Mouse (Mus musculus) embryonic facial prominence, embryonic 15.5 days (tissue): Measurements from ENCODE around the gene Ak2. TPM values are rescaled to one million over a fixed set of nuclear protein-coding genes. Genes with fewer than 3 reads are reported as not detected.

Experiments
- ATAC-seq: fragments of 200-750 bp; cut with Nextera tagmentation; 2 replicates; pipeline ENCODE4 v1.8.0; 2017; ENCODE audit warnings: low read depth, moderate TSS enrichment; ENCODE audit not compliant: insufficient number of reproducible peaks, low FRiP score, low TSS enrichment
- H3K27ac ChIP-seq: fragments of 300-500 bp; sonication (generic); replicated peaks from 2 replicates; pipeline ENCODE4 v1.5.1; 2015; ENCODE audit warnings: mild to moderate bottlenecking, inconsistent platforms
- H3K27me3 ChIP-seq: fragments of 300-500 bp; sonication (generic); 2 replicates; pipeline ENCODE4 v1.6.1; 2015; ENCODE audit warnings: inconsistent platforms
- H3K36me3 ChIP-seq: fragments of 300-500 bp; sonication (generic); 2 replicates; pipeline ENCODE4 v1.6.1; 2015; ENCODE audit warnings: mild to moderate bottlenecking, inconsistent platforms
- H3K4me1 ChIP-seq: fragments of 300-500 bp; sonication (generic); 2 replicates; pipeline ENCODE4 v1.6.1; 2015; ENCODE audit warnings: inconsistent platforms
- H3K4me2 ChIP-seq: fragments of 300-500 bp; sonication (generic); replicated peaks from 2 replicates; pipeline ENCODE4 v1.6.1; 2015; ENCODE audit warnings: mild to moderate bottlenecking, inconsistent platforms
- H3K4me3 ChIP-seq: fragments of 300-500 bp; sonication (generic); replicated peaks from 2 replicates; pipeline ENCODE4 v1.5.1; 2015; ENCODE audit warnings: mild to moderate bottlenecking, inconsistent platforms
- H3K9ac ChIP-seq: fragments of 300-500 bp; sonication (generic); 2 replicates; pipeline ENCODE4 v1.6.1; 2015; ENCODE audit warnings: inconsistent platforms
- H3K9me3 ChIP-seq: fragments of 300-500 bp; sonication (generic); replicated peaks from 2 replicates; pipeline ENCODE4 v1.6.1; 2016; ENCODE audit warnings: inconsistent platforms
- WGBS: fragments of 180-500 bp; shearing (Covaris S2); methylation state at CpG from one replicate; pipeline ENCODE4 v1.1.7; 2015; 5-methylcytosine and 5-hydroxymethylcytosine counted together
- polyA plus RNA-seq: library from polyadenylated mRNA; unstranded; fragments of >200 nt; fragmentation: Nextera tagmentation; extraction: Ambion mirVana; gene quantifications from 2 replicates; pipeline ENCODE4 v1.2.1, GENCODE M21; 2015

Ak2 gene
- polyA plus RNA-seq, 1 experiment from 2014 or later: 196 TPM

GRCm38 (mm10) chr4:128993025-128993662 is 1.4 kb downstream of the Ak2 start:
- Histone ChIP-seq H3K4me1 (peaks cover 29% of the 10 kb centered on the region), H3K4me2 (peak overlapping the region; percentile 78), H3K9ac (peak overlapping the region; percentile 76), H3K27me3 (no peaks in the 10 kb centered on the region), H3K27ac (peak overlapping the region; percentile 81), H3K36me3 (0 out of 2 replicates have a peak, but pooled peaks cover 4% of the 10 kb centered on the region), H3K4me3 (peak overlapping the region; percentile 92), H3K9me3 (no peaks in the 10 kb centered on the region)
- WGBS: under 1% methylated on average over 49 of the region's 49 CpGs
- ATAC-seq: peak; percentile 99

- Histone ChIP-seq H3K4me1 (peaks cover 34% of the 10 kb centered on the region), H3K4me3 (peak overlapping the region; percentile 92), H3K27me3 (no peaks in the 10 kb centered on the region), H3K9ac (peak overlapping the region; percentile 76), H3K36me3 (0 out of 2 replicates have a peak, but pooled peaks cover 4% of the 10 kb centered on the region), H3K4me2 (peak overlapping the region; percentile 78), H3K9me3 (no peaks in the 10 kb centered on the region), H3K27ac (peak overlapping the region; percentile 81; the same call in 1 of the 2 replicates)
- WGBS: under 1% methylated on average over 12 of the region's 12 CpGs
- ATAC-seq: no peak
Observed at GRCm38 (mm10) chr4:128993675-128994074, 1.9 kb downstream of the Ak2 start.

GRCm38 (mm10) chr4:128995238-128995637 is 3.5 kb downstream of the Ak2 start:
- ATAC-seq: no peak
- peaks cover 14% of the 10 kb centered on the region for H3K36me3 ChIP-seq
- no peaks in the 10 kb centered on the region for H3K27me3 ChIP-seq
- WGBS: 89% methylated on average over 7 of the region's 7 CpGs
- no peak overlapping the region for H3K27ac ChIP-seq
- no peaks in the 10 kb centered on the region for H3K9me3 ChIP-seq
- no peak overlapping the region for H3K9ac ChIP-seq
- H3K4me2 ChIP-seq: no peak overlapping the region
- H3K4me1 ChIP-seq: peaks cover 35% of the 10 kb centered on the region
- H3K4me3 ChIP-seq: no peak overlapping the region

GRCm38 (mm10) chr4:128997258-128997657 is 5.5 kb downstream of the Ak2 start:
- Histone ChIP-seq H3K9ac (no peak overlapping the region), H3K4me3 (no peak overlapping the region), H3K27ac (peak overlapping the region; percentile 58), H3K27me3 (no peaks in the 10 kb centered on the region), H3K36me3 (peaks cover 33% of the 10 kb centered on the region), H3K4me1 (peaks cover 35% of the 10 kb centered on the region), H3K4me2 (no peak overlapping the region), H3K9me3 (no peaks in the 10 kb centered on the region)
- ATAC-seq: no peak
- 55% methylated on average over 8 of the region's 8 CpGs for WGBS

GRCm38 (mm10) chr4:128998401-128998800 is 6.6 kb downstream of the Ak2 start:
- Histone ChIP-seq H3K4me2 (no peak overlapping the region), H3K4me1 (peaks cover 35% of the 10 kb centered on the region), H3K4me3 (no peak overlapping the region), H3K9me3 (no peaks in the 10 kb centered on the region), H3K36me3 (peaks cover 45% of the 10 kb centered on the region), H3K9ac (no peak overlapping the region), H3K27ac (peak overlapping the region; percentile 58), H3K27me3 (no peaks in the 10 kb centered on the region)
- no peak for ATAC-seq
- WGBS: 68% methylated on average over 8 of the region's 8 CpGs

GRCm38 (mm10) chr4:129000786-129001185 is 9.0 kb downstream of the Ak2 start:
- Histone ChIP-seq H3K9me3 (no peaks in the 10 kb centered on the region), H3K4me2 (no peak overlapping the region), H3K27ac (no peak overlapping the region), H3K36me3 (peaks cover 54% of the 10 kb centered on the region), H3K9ac (no peak overlapping the region), H3K27me3 (no peaks in the 10 kb centered on the region), H3K4me3 (no peak overlapping the region), H3K4me1 (peaks cover 23% of the 10 kb centered on the region)
- WGBS: 91% methylated on average over 3 of the region's 3 CpGs
- ATAC-seq: no peak

- H3K4me2 ChIP-seq: no peak overlapping the region
- no peak for ATAC-seq
- peaks cover under 1% of the 10 kb centered on the region for H3K4me1 ChIP-seq
- H3K27ac ChIP-seq: no peak overlapping the region
- peaks cover 75% of the 10 kb centered on the region for H3K36me3 ChIP-seq
- no peak overlapping the region for H3K9ac ChIP-seq
- no peak overlapping the region for H3K4me3 ChIP-seq
- no peaks in the 10 kb centered on the region for H3K9me3 ChIP-seq
- H3K27me3 ChIP-seq: no peaks in the 10 kb centered on the region
- 88% methylated on average over 8 of the region's 8 CpGs for WGBS
Observed at GRCm38 (mm10) chr4:129003720-129004119, 12.0 kb downstream of the Ak2 start.

GRCm38 (mm10) chr4:129008006-129008519 is 16.3 kb downstream of the Ak2 start:
- 85% methylated on average over 12 of the region's 12 CpGs for WGBS
- no peak for ATAC-seq
- Histone ChIP-seq H3K4me1 (0 out of 2 replicates have a peak, but pooled peaks cover 7% of the 10 kb centered on the region), H3K36me3 (peaks cover 59% of the 10 kb centered on the region), H3K4me3 (no peak overlapping the region), H3K27ac (no peak overlapping the region), H3K27me3 (no peaks in the 10 kb centered on the region), H3K9me3 (no peaks in the 10 kb centered on the region), H3K4me2 (no peak overlapping the region), H3K9ac (no peak overlapping the region)

- no peak for ATAC-seq
- H3K4me2 ChIP-seq: no peak overlapping the region
- no peak overlapping the region for H3K9ac ChIP-seq
- H3K4me1 ChIP-seq: 0 out of 2 replicates have a peak, but pooled peaks cover 7% of the 10 kb centered on the region
- H3K27ac ChIP-seq: no peak overlapping the region
- H3K27me3 ChIP-seq: no peaks in the 10 kb centered on the region
- H3K4me3 ChIP-seq: no peak overlapping the region
- 79% methylated on average over 3 of the region's 3 CpGs for WGBS
- no peaks in the 10 kb centered on the region for H3K9me3 ChIP-seq
- H3K36me3 ChIP-seq: peaks cover 53% of the 10 kb centered on the region
Observed at GRCm38 (mm10) chr4:129008672-129009071, 16.9 kb downstream of the Ak2 start.

GRCm38 (mm10) chr4:129009521-129009920 is 17.8 kb downstream of the Ak2 start:
- Histone ChIP-seq H3K27me3 (no peaks in the 10 kb centered on the region), H3K9me3 (no peaks in the 10 kb centered on the region), H3K27ac (no peak overlapping the region), H3K4me3 (no peak overlapping the region), H3K4me2 (no peak overlapping the region), H3K36me3 (peaks cover 48% of the 10 kb centered on the region), H3K9ac (no peak overlapping the region), H3K4me1 (0 out of 2 replicates have a peak, but pooled peaks cover 7% of the 10 kb centered on the region)
- 58% methylated on average over 5 of the region's 5 CpGs for WGBS
- ATAC-seq: no peak

- Histone ChIP-seq H3K9me3 (no peaks in the 10 kb centered on the region), H3K9ac (no peak overlapping the region), H3K27me3 (no peaks in the 10 kb centered on the region), H3K4me3 (no peak overlapping the region), H3K27ac (peak overlapping the region; percentile 63), H3K36me3 (peaks cover 41% of the 10 kb centered on the region), H3K4me1 (peaks cover 15% of the 10 kb centered on the region), H3K4me2 (no peak overlapping the region)
- WGBS: 45% methylated on average over 15 of the region's 15 CpGs
- no peak for ATAC-seq
Observed at GRCm38 (mm10) chr4:129011604-129012121, 19.9 kb downstream of the Ak2 start.
